7 mouse cellular contexts compared by ENCODE assay signal in genomic region chr11:31555042-31555441, GRCm38 (mm10).
DNase-seq lines count a peak whose midpoint lies in the region.

No protein-coding gene starts in this region.

- peak; percentile 63 for DNase-seq in ovary, adult 18-20 months (ENCODE audit: low spot score)
- no peak for DNase-seq in ovary, postnatal 14 days (ENCODE audit: low spot score)
- peak; percentile 57 for DNase-seq in cerebellum, adult 9-10 months
- DNase-seq in heart, postnatal 4 days = peak; percentile 51
- DNase-seq in testis, postnatal 10 days (ENCODE audit: low spot score) = peak; percentile 58
- DNase-seq in lung, postnatal 14 days = no peak
- no peak for DNase-seq in urinary bladder, postnatal 10 days (ENCODE audit: low spot score)

Comparison
In these comparisons a context has a peak if more than half of its experiments do, and no peak if none do; other contexts are left out.
1. DNase-seq: peak in ovary, adult 18-20 months (single experiment), cerebellum, adult 9-10 months (single experiment), heart, postnatal 4 days (single experiment) and testis, postnatal 10 days (single experiment); none in ovary, postnatal 14 days (single experiment), lung, postnatal 14 days (single experiment) and urinary bladder, postnatal 10 days (single experiment).